Mouse (Mus musculus) ovary, postnatal 36 days (tissue): ENCODE results near the gene Psmd9.
A peak's percentile ranks its signal among the peaks of the same experiment; 100 is the strongest.

ENCODE experiments used
- DNase-seq: peaks from one replicate; pipeline ENCODE4 v3.0.0; 2022; ENCODE audit warnings: low spot score, mixed read lengths

The Psmd9 gene

GRCm38 (mm10) chr5:123150641-123151040, 18.6 kb upstream of the Psmd9 start:
- no peak for DNase-seq

GRCm38 (mm10) chr5:123151077-123151476, 18.1 kb upstream of the Psmd9 start:
- DNase-seq, result no peak

- DNase-seq, result no peak
Observed at GRCm38 (mm10) chr5:123151707-123152362, 17.4 kb upstream of the Psmd9 start.

GRCm38 (mm10) chr5:123152901-123153300, 16.3 kb upstream of the Psmd9 start:
- no peak for DNase-seq

- no peak for DNase-seq
Observed at GRCm38 (mm10) chr5:123155425-123155824, 13.8 kb upstream of the Psmd9 start.

GRCm38 (mm10) chr5:123156763-123157162, 12.4 kb upstream of the Psmd9 start:
- DNase-seq, result no peak

GRCm38 (mm10) chr5:123157972-123158371, 11.2 kb upstream of the Psmd9 start:
- no peak for DNase-seq

GRCm38 (mm10) chr5:123159446-123159845, 9.8 kb upstream of the Psmd9 start:
- no peak for DNase-seq

GRCm38 (mm10) chr5:123159866-123160265, 9.3 kb upstream of the Psmd9 start:
- DNase-seq, result no peak

- peak; percentile 59 for DNase-seq
Observed at GRCm38 (mm10) chr5:123160341-123160740, 8.9 kb upstream of the Psmd9 start.

GRCm38 (mm10) chr5:123162942-123163341, 6.3 kb upstream of the Psmd9 start:
- DNase-seq, result no peak

GRCm38 (mm10) chr5:123166437-123166836, 2.8 kb upstream of the Psmd9 start:
- no peak for DNase-seq

GRCm38 (mm10) chr5:123167591-123167990, 1.6 kb upstream of the Psmd9 start:
- no peak for DNase-seq

GRCm38 (mm10) chr5:123170365-123170764, 1.2 kb downstream of the Psmd9 start:
- DNase-seq, result no peak

- DNase-seq, result peak; percentile 86
Observed at GRCm38 (mm10) chr5:123171646-123172350, 2.6 kb downstream of the Psmd9 start.

GRCm38 (mm10) chr5:123178792-123179191, 9.6 kb downstream of the Psmd9 start:
- DNase-seq, result no peak

GRCm38 (mm10) chr5:123180390-123180789, 11.2 kb downstream of the Psmd9 start:
- no peak for DNase-seq

GRCm38 (mm10) chr5:123181536-123181935, 12.3 kb downstream of the Psmd9 start:
- DNase-seq, result no peak

GRCm38 (mm10) chr5:123182651-123183050, 13.4 kb downstream of the Psmd9 start, which contains the start of gene Hpd:
Gene Hpd, minus strand, starts transcription at chr5:123182727.
- no peak for DNase-seq

GRCm38 (mm10) chr5:123185966-123186365, 16.8 kb downstream of the Psmd9 start:
- peak; percentile 32 for DNase-seq

GRCm38 (mm10) chr5:123187306-123187705, 18.1 kb downstream of the Psmd9 start:
- DNase-seq, result no peak

GRCm38 (mm10) chr5:123190912-123191311, 21.7 kb downstream of the Psmd9 start:
- no peak for DNase-seq

- no peak for DNase-seq
Observed at GRCm38 (mm10) chr5:123191427-123191826, 22.2 kb downstream of the Psmd9 start.
